Mouse (Mus musculus): Measurements from ENCODE around the gene Otor. TPM values are rescaled to one million over a fixed set of nuclear protein-coding genes. Genes with fewer than 3 reads are reported as not detected.
A peak's percentile ranks its signal among the peaks of the same experiment; 100 is the strongest.

Otor gene
- polyA plus RNA-seq (2015; fragmentation: Nextera tagmentation; extraction: Ambion mirVana): 0.42 and 0.67 TPM in 2 replicates

GRCm38 (mm10) chr2:143078198-143078851, at the start of gene Otor:
Otor (plus strand) TSS chr2:143078473.
- Histone ChIP-seq H3K27me3 (replicated peaks) (no peaks in the 10 kb centered on the region), H3K4me1 (peaks cover 20% of the 10 kb centered on the region), H3K4me3 (no peak within 1 kb of the TSS), H3K27ac (replicated peaks) (no peak within 1 kb of the TSS; the same call in 1 of the 2 replicates), H3K9me3 (no peaks in the 10 kb centered on the region), H3K4me2 (no peak within 1 kb of the TSS), H3K9ac (no peak within 1 kb of the TSS), H3K36me3 (no peaks in the 10 kb centered on the region)
- WGBS: 53% methylated on average over 8 of the region's 8 CpGs
- no peak for ATAC-seq (ENCODE audit: extremely low read depth, insufficient number of reproducible peaks, low FRiP score, low TSS enrichment)

GRCm38 (mm10) chr2:143031283-143031682, 47.0 kb upstream of the Otor start:
- no peak overlapping the region for H3K4me3 ChIP-seq
- H3K9ac ChIP-seq: no peak overlapping the region
- H3K4me1 ChIP-seq: no peaks in the 10 kb centered on the region
- no peak overlapping the region for H3K4me2 ChIP-seq
- ATAC-seq (ENCODE audit: extremely low read depth, insufficient number of reproducible peaks, low FRiP score, low TSS enrichment): no peak
- H3K9me3 ChIP-seq: no peaks in the 10 kb centered on the region
- H3K36me3 ChIP-seq: no peaks in the 10 kb centered on the region
- no peak overlapping the region for H3K27ac ChIP-seq (replicated peaks)
- no peaks in the 10 kb centered on the region for H3K27me3 ChIP-seq (replicated peaks)
- 84% methylated on average over 1 of the region's 1 CpGs for WGBS

- 72% methylated on average over 10 of the region's 10 CpGs for WGBS
- no peak for ATAC-seq (ENCODE audit: extremely low read depth, insufficient number of reproducible peaks, low FRiP score, low TSS enrichment)
- H3K9me3 ChIP-seq: no peaks in the 10 kb centered on the region
- H3K36me3 ChIP-seq: no peaks in the 10 kb centered on the region
- H3K4me1 ChIP-seq: no peaks in the 10 kb centered on the region
- no peaks in the 10 kb centered on the region for H3K27me3 ChIP-seq (replicated peaks)
- no peak overlapping the region for H3K27ac ChIP-seq (replicated peaks)
- H3K4me2 ChIP-seq: no peak overlapping the region
- no peak overlapping the region for H3K9ac ChIP-seq
- no peak overlapping the region for H3K4me3 ChIP-seq
Measured at GRCm38 (mm10) chr2:143032378-143033255, 45.7 kb upstream of the Otor start.

DNA sequence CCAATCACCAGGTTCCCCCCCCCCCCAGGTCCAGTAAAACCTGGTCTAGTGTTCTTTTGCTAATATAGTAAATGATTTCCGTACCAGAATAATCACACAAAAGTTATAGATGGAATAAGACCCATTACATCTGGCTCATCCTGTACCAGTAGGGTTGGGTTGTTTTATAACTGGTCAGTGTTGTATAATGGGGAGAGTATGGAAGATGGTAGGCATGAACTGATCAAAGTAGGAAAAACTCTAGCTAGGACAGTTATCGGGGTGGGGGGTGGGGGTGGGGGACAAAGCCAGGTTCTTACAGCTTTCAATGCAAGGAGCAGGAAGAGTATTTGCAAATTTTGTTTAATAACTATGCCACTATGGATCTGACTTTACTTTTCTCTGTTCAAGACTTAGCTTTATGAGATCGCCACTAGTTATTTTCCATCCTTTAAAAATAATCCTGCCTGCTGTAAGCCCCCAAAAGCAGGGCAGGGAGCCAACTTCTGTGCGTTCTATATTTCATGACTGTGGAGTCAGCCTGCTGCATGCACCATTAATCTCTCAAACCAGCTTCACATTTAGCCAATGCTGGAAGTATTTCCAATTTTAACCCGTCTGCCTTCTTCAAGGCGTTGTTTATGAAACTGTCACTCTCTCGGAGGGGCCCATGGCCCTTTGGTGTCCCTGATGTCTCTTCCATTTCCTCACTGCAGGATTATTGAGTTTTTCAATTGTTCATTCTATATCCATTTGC, 43.8 kb upstream of the Otor start:
- Histone ChIP-seq H3K36me3 (no peaks in the 10 kb centered on the region), H3K4me3 (no peak overlapping the region), H3K27me3 (replicated peaks) (no peaks in the 10 kb centered on the region), H3K4me2 (peak overlapping the region; percentile 33), H3K27ac (replicated peaks) (no peak overlapping the region), H3K9ac (no peak overlapping the region), H3K4me1 (no peaks in the 10 kb centered on the region), H3K9me3 (no peaks in the 10 kb centered on the region)
- no peak for ATAC-seq (ENCODE audit: extremely low read depth, insufficient number of reproducible peaks, low FRiP score, low TSS enrichment)
- whole genome bisulfite sequencing: 67% methylated on average over 7 of the region's 7 CpGs

DNA sequence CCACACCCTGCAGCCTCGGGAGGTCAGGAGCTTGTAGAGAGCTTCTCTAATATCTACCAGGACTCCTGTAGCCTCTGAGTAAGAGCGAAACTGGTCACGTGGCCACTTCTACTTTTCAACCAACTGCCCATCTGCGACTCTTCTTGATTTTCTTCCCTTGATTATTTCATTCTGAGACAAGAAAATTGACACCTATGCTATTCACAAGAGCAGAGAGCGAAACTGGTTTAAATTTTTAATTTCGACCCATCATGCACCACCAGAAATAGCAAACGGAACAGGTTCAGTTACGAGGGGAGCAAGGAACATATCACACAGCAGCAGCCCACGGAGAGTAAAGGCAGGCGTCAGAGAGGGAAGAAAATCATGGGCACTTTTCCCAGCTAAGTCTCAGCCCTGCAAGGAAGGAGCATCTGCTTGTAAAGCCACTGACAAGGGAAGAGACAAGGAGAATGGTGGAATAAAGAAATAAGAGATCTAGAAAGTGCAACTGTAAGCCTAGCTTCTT, 43.1 kb upstream of the Otor start:
- Histone ChIP-seq H3K4me2 (peak overlapping the region; percentile 33), H3K9me3 (no peaks in the 10 kb centered on the region), H3K36me3 (no peaks in the 10 kb centered on the region), H3K4me3 (no peak overlapping the region), H3K9ac (no peak overlapping the region), H3K4me1 (no peaks in the 10 kb centered on the region), H3K27ac (replicated peaks) (no peak overlapping the region), H3K27me3 (replicated peaks) (no peaks in the 10 kb centered on the region)
- ATAC-seq (ENCODE audit: extremely low read depth, insufficient number of reproducible peaks, low FRiP score, low TSS enrichment): no peak
- WGBS: 68% methylated on average over 10 of the region's 10 CpGs

DNA sequence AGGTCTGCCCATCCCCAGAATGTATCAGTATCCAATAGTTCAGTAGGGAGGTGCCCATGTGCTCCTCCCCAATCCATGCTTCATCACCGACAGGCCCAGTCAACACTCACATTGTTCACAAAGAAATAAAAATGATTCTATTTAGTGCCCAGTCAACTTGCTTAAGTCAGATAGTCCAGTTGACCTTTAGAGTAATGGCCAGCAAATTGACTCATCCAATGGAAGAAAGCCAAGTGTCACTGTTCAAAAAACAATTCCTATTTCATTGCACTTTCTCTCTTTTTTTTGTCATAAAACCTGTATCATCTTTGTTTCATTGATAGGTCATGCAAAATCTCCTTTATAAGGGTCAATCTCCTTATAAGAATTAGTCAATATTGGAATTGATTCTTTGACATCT, 36.7 kb upstream of the Otor start:
- Histone ChIP-seq H3K27me3 (replicated peaks) (no peaks in the 10 kb centered on the region), H3K4me3 (no peak overlapping the region), H3K9me3 (no peaks in the 10 kb centered on the region), H3K9ac (no peak overlapping the region), H3K36me3 (no peaks in the 10 kb centered on the region), H3K4me2 (no peak overlapping the region), H3K4me1 (no peaks in the 10 kb centered on the region), H3K27ac (replicated peaks) (no peak overlapping the region)
- 78% methylated on average over 1 of the region's 1 CpGs for WGBS
- ATAC-seq (ENCODE audit: extremely low read depth, insufficient number of reproducible peaks, low FRiP score, low TSS enrichment): no peak

- Histone ChIP-seq H3K4me1 (no peaks in the 10 kb centered on the region), H3K4me2 (no peak overlapping the region), H3K27ac (replicated peaks) (no peak overlapping the region), H3K9ac (no peak overlapping the region), H3K9me3 (no peaks in the 10 kb centered on the region), H3K27me3 (replicated peaks) (no peaks in the 10 kb centered on the region; the same call in 1 of the 2 replicates), H3K4me3 (no peak overlapping the region), H3K36me3 (no peaks in the 10 kb centered on the region)
- ATAC-seq (ENCODE audit: extremely low read depth, insufficient number of reproducible peaks, low FRiP score, low TSS enrichment): no peak
Measured at GRCm38 (mm10) chr2:143055251-143055650, 23.0 kb upstream of the Otor start.

GRCm38 (mm10) chr2:143056736-143057135, 21.5 kb upstream of the Otor start:
- H3K36me3 ChIP-seq: no peaks in the 10 kb centered on the region
- WGBS: 63% methylated on average over 5 of the region's 5 CpGs
- H3K4me3 ChIP-seq: no peak overlapping the region
- no peaks in the 10 kb centered on the region for H3K9me3 ChIP-seq
- H3K4me1 ChIP-seq: no peaks in the 10 kb centered on the region
- no peak for ATAC-seq (ENCODE audit: extremely low read depth, insufficient number of reproducible peaks, low FRiP score, low TSS enrichment)
- H3K27me3 ChIP-seq (replicated peaks): no peaks in the 10 kb centered on the region; the same call in 1 of the 2 replicates
- H3K9ac ChIP-seq: no peak overlapping the region
- no peak overlapping the region for H3K4me2 ChIP-seq
- H3K27ac ChIP-seq (replicated peaks): no peak overlapping the region

DNA sequence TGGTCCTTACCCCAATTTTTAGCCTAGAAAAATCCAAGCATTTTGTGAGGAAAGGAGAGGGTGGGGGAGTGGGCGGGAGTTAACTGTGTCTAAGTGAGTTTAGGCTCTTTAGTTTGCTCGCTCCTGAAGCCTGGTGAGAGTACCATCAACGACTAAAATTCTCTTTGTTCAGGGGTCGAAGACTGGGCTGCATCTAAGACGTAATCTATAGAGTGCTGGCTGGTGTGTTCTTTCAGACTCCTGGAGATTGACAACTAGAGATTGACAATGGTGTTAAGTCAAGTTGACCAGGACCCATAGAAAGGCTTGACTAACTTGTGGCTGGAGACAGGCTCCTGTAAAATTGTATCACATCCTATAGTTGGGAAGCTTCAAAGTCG, 15.9 kb upstream of the Otor start:
- H3K9ac ChIP-seq: peak overlapping the region; percentile 95; the same call in 1 of the 2 replicates
- peaks cover 28% of the 10 kb centered on the region for H3K36me3 ChIP-seq
- ATAC-seq (ENCODE audit: extremely low read depth, insufficient number of reproducible peaks, low FRiP score, low TSS enrichment): no peak
- peak overlapping the region; percentile 95 for H3K4me2 ChIP-seq
- H3K27me3 ChIP-seq (replicated peaks): no peaks in the 10 kb centered on the region; the same call in 1 of the 2 replicates
- 46% methylated on average over 6 of the region's 6 CpGs for WGBS
- peaks cover 7% of the 10 kb centered on the region for H3K4me1 ChIP-seq
- H3K9me3 ChIP-seq: no peaks in the 10 kb centered on the region
- H3K4me3 ChIP-seq: peak overlapping the region; percentile 97
- no peak overlapping the region for H3K27ac ChIP-seq (replicated peaks)

DNA sequence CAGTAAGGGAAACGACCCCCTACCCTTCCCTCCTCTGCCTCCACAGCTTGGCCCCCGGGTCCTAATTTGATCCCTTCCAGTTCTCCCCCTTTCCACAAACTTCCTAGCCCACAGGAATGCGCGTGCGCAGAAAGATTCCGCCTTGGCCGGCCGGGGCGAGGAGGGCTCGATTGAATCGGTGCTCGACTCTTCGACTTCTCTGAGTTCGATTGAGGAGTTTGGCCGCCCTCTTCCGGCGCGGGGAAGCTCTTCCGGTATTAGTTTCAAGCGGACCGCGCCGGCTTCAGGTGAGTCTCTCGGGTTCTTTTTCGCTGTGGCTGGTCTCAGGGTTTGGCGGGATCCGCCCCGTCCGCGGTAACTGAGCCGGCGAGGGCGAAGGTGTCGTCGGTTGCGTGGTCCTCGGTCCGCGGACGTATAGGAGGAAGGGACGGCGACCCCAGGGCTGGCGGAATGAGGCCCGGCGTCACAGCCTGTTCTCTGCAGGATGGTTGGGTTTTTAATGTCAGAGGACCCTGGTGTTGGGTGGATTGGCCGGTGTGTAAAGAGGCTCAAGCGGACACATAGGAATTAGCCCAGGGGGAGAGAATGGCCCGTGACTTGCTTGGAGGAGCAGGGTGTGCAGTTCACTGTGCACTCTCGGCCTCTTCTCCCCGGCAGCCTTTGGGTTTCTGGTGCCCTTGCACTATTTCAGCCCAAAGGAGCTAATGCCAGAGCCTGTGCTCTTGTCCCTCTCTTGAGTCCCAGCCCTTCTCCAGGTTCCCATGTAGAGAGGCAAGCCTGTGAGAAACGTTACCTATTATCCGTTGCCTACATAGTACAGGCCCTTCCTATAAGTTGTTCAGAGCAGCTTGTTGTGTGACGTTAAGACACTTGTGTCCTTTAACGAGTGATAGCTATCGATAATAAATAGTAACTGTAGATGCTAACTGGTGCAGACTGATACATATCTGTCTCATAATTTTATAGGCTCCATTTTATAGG, 15.2 kb upstream of the Otor start, which contains the start of gene Snrpb2:
Snrpb2 (plus strand) TSS at position 228 of the 981 bp plus-strand sequence.
- peak within 1 kb of the TSS; percentile 54; the same call in 1 of the 2 replicates for H3K27ac ChIP-seq (replicated peaks)
- peaks cover 7% of the 10 kb centered on the region for H3K4me1 ChIP-seq
- no peaks in the 10 kb centered on the region; the same call in 1 of the 2 replicates for H3K27me3 ChIP-seq (replicated peaks)
- peak within 1 kb of the TSS; percentile 95 for H3K4me2 ChIP-seq
- no peaks in the 10 kb centered on the region for H3K9me3 ChIP-seq
- peak within 1 kb of the TSS; percentile 95 for H3K9ac ChIP-seq
- H3K4me3 ChIP-seq: peak within 1 kb of the TSS; percentile 97
- peak; percentile 66 for ATAC-seq (ENCODE audit: extremely low read depth, insufficient number of reproducible peaks, low FRiP score, low TSS enrichment)
- WGBS: under 1% methylated on average over 55 of the region's 55 CpGs
- peaks cover 32% of the 10 kb centered on the region for H3K36me3 ChIP-seq
